Mouse (Mus musculus) megakaryocyte, embryonic 14.5 days (primary cell): ENCODE results near the gene Il21. TPM values are rescaled to one million over a fixed set of nuclear protein-coding genes. Genes with fewer than 3 reads are reported as not detected.
A peak's percentile ranks its signal among the peaks of the same experiment; 100 is the strongest.

Source experiments
- H3K27me3 ChIP-seq: replicated peaks from 2 replicates; pipeline ENCODE3; 2012; ENCODE audit warnings: inconsistent platforms
- H3K36me3 ChIP-seq: replicated peaks from 2 replicates; pipeline ENCODE3; 2012; ENCODE audit warnings: low read length, inconsistent platforms, mixed read lengths
- H3K4me1 ChIP-seq: 2 replicates; pipeline ENCODE4 v1.6.1; 2012; ENCODE audit warnings: inconsistent platforms
- H3K4me3 ChIP-seq: replicated peaks from 2 replicates; pipeline ENCODE3; 2012; ENCODE audit warnings: moderate library complexity, mild to moderate bottlenecking, inconsistent platforms
- H3K9me3 ChIP-seq: 2 replicates; pipeline ENCODE4 v1.6.1; 2012; ENCODE audit warnings: inconsistent platforms
- FLI1 ChIP-seq: IDR thresholded peaks from 2 replicates; pipeline ENCODE4 v1.6.1; 2012; ENCODE audit warnings: low read length, inconsistent platforms, mixed read lengths
- GATA1 ChIP-seq: IDR thresholded peaks from 3 replicates; pipeline ENCODE4 v1.6.1; 2012; ENCODE audit warnings: mixed read lengths, low read length, inconsistent platforms, borderline replicate concordance
- polyA plus RNA-seq: library from polyadenylated mRNA; stranded (reverse); fragments of >175 nt; gene quantifications from 2 replicates; pipeline ENCODE4 v1.2.3, GENCODE M21; 2012; ENCODE audit warnings: low replicate concordance; ENCODE audit not compliant: insufficient read depth

Gene Il21
- polyA plus RNA-seq, 1 experiment = not detected

- TF ChIP-seq GATA1 = no peak
- Histone ChIP-seq H3K27me3 (peaks cover 2% of the 10 kb centered on the region), H3K4me1 (peaks cover 55% of the 10 kb centered on the region), H3K4me3 (peak overlapping the region; percentile 86), H3K36me3 (no peaks in the 10 kb centered on the region), H3K9me3 (no peaks in the 10 kb centered on the region)
Observed at GRCm38 (mm10) chr3:37201122-37201916, 31.1 kb downstream of the Il21 start.

- peaks cover 4% of the 10 kb centered on the region for H3K36me3 ChIP-seq
- H3K4me3 ChIP-seq = no peak overlapping the region
- H3K27me3 ChIP-seq = no peaks in the 10 kb centered on the region
- H3K4me1 ChIP-seq = peaks cover 32% of the 10 kb centered on the region
- TF ChIP-seq FLI1 = no peak
- TF ChIP-seq GATA1 = no peak
- peaks cover 6% of the 10 kb centered on the region for H3K9me3 ChIP-seq
Observed at GRCm38 (mm10) chr3:37198302-37198701, 34.1 kb downstream of the Il21 start.

GRCm38 (mm10) chr3:37191953-37192352, 40.5 kb downstream of the Il21 start:
- peaks cover 4% of the 10 kb centered on the region for H3K36me3 ChIP-seq

GRCm38 (mm10) chr3:37185534-37185933, 46.9 kb downstream of the Il21 start:
- H3K27me3 ChIP-seq = peaks cover 22% of the 10 kb centered on the region
- H3K4me1 ChIP-seq = peaks cover 25% of the 10 kb centered on the region
- no peaks in the 10 kb centered on the region for H3K36me3 ChIP-seq
- H3K4me3 ChIP-seq = no peak overlapping the region
- TF ChIP-seq GATA1 (no peak), FLI1 (no peak)
- no peaks in the 10 kb centered on the region for H3K9me3 ChIP-seq

More at GRCm38 (mm10) chr3:37191953-37192352, 40.5 kb downstream of the Il21 start:
- Histone ChIP-seq H3K4me1 (peaks cover 19% of the 10 kb centered on the region), H3K4me3 (no peak overlapping the region), H3K27me3 (peaks cover 6% of the 10 kb centered on the region), H3K9me3 (peaks cover 6% of the 10 kb centered on the region)
- TF ChIP-seq GATA1 = no peak
- no peak for TF ChIP-seq FLI1

GRCm38 (mm10) chr3:37182415-37183269, 49.8 kb downstream of the Il21 start:
- Histone ChIP-seq H3K27me3 (peaks cover 33% of the 10 kb centered on the region), H3K4me3 (no peak overlapping the region), H3K36me3 (no peaks in the 10 kb centered on the region), H3K4me1 (peaks cover 29% of the 10 kb centered on the region), H3K9me3 (no peaks in the 10 kb centered on the region)
- TF ChIP-seq FLI1 = no peak
- no peak for TF ChIP-seq GATA1

GRCm38 (mm10) chr3:37181041-37181440, 51.4 kb downstream of the Il21 start:
- Histone ChIP-seq H3K4me3 (no peak overlapping the region), H3K36me3 (no peaks in the 10 kb centered on the region), H3K4me1 (peaks cover 25% of the 10 kb centered on the region), H3K27me3 (peaks cover 38% of the 10 kb centered on the region), H3K9me3 (peaks cover 9% of the 10 kb centered on the region)
- TF ChIP-seq FLI1 (no peak), GATA1 (no peak)

GRCm38 (mm10) chr3:37180039-37180743, 52.2 kb downstream of the Il21 start:
- Histone ChIP-seq H3K36me3 (no peaks in the 10 kb centered on the region), H3K9me3 (peaks cover 9% of the 10 kb centered on the region), H3K4me1 (peaks cover 27% of the 10 kb centered on the region), H3K27me3 (peaks cover 39% of the 10 kb centered on the region), H3K4me3 (no peak overlapping the region)
- TF ChIP-seq FLI1 = no peak

GRCm38 (mm10) chr3:37179472-37179871, 53.0 kb downstream of the Il21 start:
- H3K36me3 ChIP-seq = no peaks in the 10 kb centered on the region
- TF ChIP-seq FLI1 = no peak
- TF ChIP-seq GATA1 = no peak
- H3K4me3 ChIP-seq = no peak overlapping the region
- peaks cover 31% of the 10 kb centered on the region for H3K4me1 ChIP-seq
- H3K9me3 ChIP-seq = peaks cover 9% of the 10 kb centered on the region
- H3K27me3 ChIP-seq = peaks cover 38% of the 10 kb centered on the region

- Histone ChIP-seq H3K27me3 (peaks cover 33% of the 10 kb centered on the region), H3K4me1 (peaks cover 26% of the 10 kb centered on the region), H3K36me3 (no peaks in the 10 kb centered on the region), H3K4me3 (no peak overlapping the region), H3K9me3 (peaks cover 14% of the 10 kb centered on the region)
- TF ChIP-seq GATA1 = no peak
- TF ChIP-seq FLI1 = no peak
Observed at GRCm38 (mm10) chr3:37174711-37175572, 57.5 kb downstream of the Il21 start.

- Histone ChIP-seq H3K9me3 (peaks cover 14% of the 10 kb centered on the region), H3K36me3 (no peaks in the 10 kb centered on the region), H3K27me3 (peaks cover 28% of the 10 kb centered on the region), H3K4me1 (peaks cover 29% of the 10 kb centered on the region), H3K4me3 (no peak overlapping the region)
- TF ChIP-seq FLI1 (no peak), GATA1 (no peak)
Observed at GRCm38 (mm10) chr3:37173285-37173684, 59.2 kb downstream of the Il21 start.

Other genes starting within 250 kb of the Il21 start
- gene Adad1, start 169.1 kb downstream of the Il21 start, polyA plus RNA-seq = not detected in 2 replicates
- not detected in 2 replicates for gene Il2, start 106.7 kb downstream of the Il21 start, polyA plus RNA-seq
- not detected in 2 replicates for gene Bbs12, start 79.9 kb upstream of the Il21 start, polyA plus RNA-seq
- 7.8 TPM in 1 of 2 replicates, not detected in the other for gene Cetn4, start 80.1 kb upstream of the Il21 start, polyA plus RNA-seq
- gene Fgf2, start 115.7 kb upstream of the Il21 start, polyA plus RNA-seq = not detected in 2 replicates
- 3.3 TPM in 1 of 2 replicates, not detected in the other for gene Spata5, start 187.3 kb upstream of the Il21 start, polyA plus RNA-seq
- gene Nudt6, start 187.6 kb upstream of the Il21 start, polyA plus RNA-seq = 11.3 and 12.7 TPM in 2 replicates